Mouse (Mus musculus): ENCODE measurements around the gene Kmt5a. TPM values are rescaled to one million over a fixed set of nuclear protein-coding genes. Genes with fewer than 3 reads are reported as not detected.

The Kmt5a gene
- polyA plus RNA-seq (2012; rRNA removed) = 76.5 and 92.5 TPM in 2 replicates

- H3K4me1 ChIP-seq (replicated peaks; ENCODE audit: control insufficient read depth, insufficient read depth, low read length) = peaks cover 12% of the 10 kb centered on the region
- under 1% methylated on average over 34 of the region's 34 CpGs for WGBS
- H3K4me3 ChIP-seq (ENCODE audit: control insufficient read depth, insufficient read depth, low read length) = peak within 1 kb of the TSS; percentile 92
- peak; percentile 94 for DNase-seq
- H3K27ac ChIP-seq (ENCODE audit: control insufficient read depth, insufficient read depth, low read length) = peak within 1 kb of the TSS; percentile 39
- H3K36me3 ChIP-seq (ENCODE audit: control insufficient read depth, insufficient read depth, low read length) = no peaks in the 10 kb centered on the region
- no peaks in the 10 kb centered on the region for H3K27me3 ChIP-seq (ENCODE audit: control insufficient read depth, insufficient read depth, low read length)
- TF ChIP-seq POLR2A (IDR thresholded peaks at IDR 0.05; ENCODE audit: control insufficient read depth, extremely low read depth, insufficient read depth, low read length, poor library complexity) = no peak
- TF ChIP-seq CTCF (IDR thresholded peaks at IDR 0.05; ENCODE audit: borderline replicate concordance, control insufficient read depth, extremely low read depth, insufficient read depth, low read length, poor library complexity) = no peak
Observed at GRCm38 (mm10) chr5:124439447-124440093, at the start of gene Kmt5a. Kmt5a (plus strand) TSS chr5:124439930.

DNA sequence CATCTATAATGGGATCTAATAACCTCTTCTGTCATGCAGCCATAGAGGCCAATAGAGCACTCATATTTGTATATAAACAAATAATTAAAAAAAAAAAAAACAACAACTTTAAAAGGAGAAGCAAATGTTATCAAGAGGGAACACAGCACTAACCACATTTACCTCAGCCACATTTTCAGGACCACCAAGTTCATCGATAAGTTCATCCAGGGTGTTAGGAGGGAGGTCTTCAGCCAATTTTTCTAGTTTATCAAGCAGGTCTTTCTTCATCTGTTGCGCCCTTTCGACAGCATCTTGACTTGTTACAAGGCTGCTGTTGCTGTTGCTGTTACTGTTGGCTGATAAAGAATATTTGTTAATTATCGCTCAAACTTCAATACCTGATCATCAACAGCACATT is 47.3 kb upstream of the Kmt5a start:
- WGBS = 98% methylated on average over 4 of the region's 4 CpGs
- DNase-seq = no peak
- H3K4me3 ChIP-seq (ENCODE audit: control insufficient read depth, insufficient read depth, low read length) = no peak overlapping the region
- no peak overlapping the region for H3K27ac ChIP-seq (ENCODE audit: control insufficient read depth, insufficient read depth, low read length)
- H3K4me1 ChIP-seq (replicated peaks; ENCODE audit: control insufficient read depth, insufficient read depth, low read length) = no peaks in the 10 kb centered on the region
- no peaks in the 10 kb centered on the region for H3K27me3 ChIP-seq (ENCODE audit: control insufficient read depth, insufficient read depth, low read length)
- peaks cover 91% of the 10 kb centered on the region for H3K36me3 ChIP-seq (ENCODE audit: control insufficient read depth, insufficient read depth, low read length)
- TF ChIP-seq CTCF (IDR thresholded peaks at IDR 0.05; ENCODE audit: borderline replicate concordance, control insufficient read depth, extremely low read depth, insufficient read depth, low read length, poor library complexity) = no peak
- no peak for TF ChIP-seq POLR2A (IDR thresholded peaks at IDR 0.05; ENCODE audit: control insufficient read depth, extremely low read depth, insufficient read depth, low read length, poor library complexity)

DNA sequence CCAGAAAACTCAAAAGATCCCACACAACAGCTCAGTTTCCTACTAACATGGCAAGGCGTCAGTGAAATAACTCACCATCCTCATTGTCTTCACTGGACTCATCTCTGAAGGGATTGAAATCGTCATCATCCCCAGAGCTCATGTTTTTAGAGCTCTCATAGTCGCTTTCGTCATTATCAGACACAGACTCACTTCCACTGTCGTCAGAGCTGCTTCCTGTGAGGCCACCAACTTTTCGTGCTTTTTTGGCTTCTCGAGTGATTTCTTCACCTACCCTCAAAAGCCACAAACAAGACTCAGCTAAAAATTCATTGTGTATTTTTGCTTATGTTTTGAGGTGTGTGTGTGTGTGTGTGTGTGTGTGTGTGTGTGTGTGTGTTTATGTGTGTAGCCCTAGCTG is 46.0 kb upstream of the Kmt5a start:
- WGBS = 56% methylated on average over 7 of the region's 7 CpGs
- Histone ChIP-seq H3K4me1 (replicated peaks; ENCODE audit: control insufficient read depth, insufficient read depth, low read length) (no peaks in the 10 kb centered on the region), H3K27me3 (ENCODE audit: control insufficient read depth, insufficient read depth, low read length) (no peaks in the 10 kb centered on the region), H3K4me3 (ENCODE audit: control insufficient read depth, insufficient read depth, low read length) (no peak overlapping the region), H3K36me3 (ENCODE audit: control insufficient read depth, insufficient read depth, low read length) (peaks cover 86% of the 10 kb centered on the region), H3K27ac (ENCODE audit: control insufficient read depth, insufficient read depth, low read length) (no peak overlapping the region)
- DNase-seq = no peak
- TF ChIP-seq POLR2A (IDR thresholded peaks at IDR 0.05; ENCODE audit: control insufficient read depth, extremely low read depth, insufficient read depth, low read length, poor library complexity) (no peak), CTCF (IDR thresholded peaks at IDR 0.05; ENCODE audit: borderline replicate concordance, control insufficient read depth, extremely low read depth, insufficient read depth, low read length, poor library complexity) (no peak)

- Histone ChIP-seq H3K4me1 (replicated peaks; ENCODE audit: control insufficient read depth, insufficient read depth, low read length) (no peaks in the 10 kb centered on the region), H3K4me3 (ENCODE audit: control insufficient read depth, insufficient read depth, low read length) (no peak overlapping the region), H3K27ac (ENCODE audit: control insufficient read depth, insufficient read depth, low read length) (no peak overlapping the region), H3K36me3 (ENCODE audit: control insufficient read depth, insufficient read depth, low read length) (peaks cover 56% of the 10 kb centered on the region), H3K27me3 (ENCODE audit: control insufficient read depth, insufficient read depth, low read length) (no peaks in the 10 kb centered on the region)
- WGBS = 95% methylated on average over 3 of the region's 3 CpGs
- DNase-seq = no peak
- TF ChIP-seq CTCF (IDR thresholded peaks at IDR 0.05; ENCODE audit: borderline replicate concordance, control insufficient read depth, extremely low read depth, insufficient read depth, low read length, poor library complexity) (no peak), POLR2A (IDR thresholded peaks at IDR 0.05; ENCODE audit: control insufficient read depth, extremely low read depth, insufficient read depth, low read length, poor library complexity) (no peak)
Observed at GRCm38 (mm10) chr5:124410808-124411207, 28.9 kb upstream of the Kmt5a start.

DNA sequence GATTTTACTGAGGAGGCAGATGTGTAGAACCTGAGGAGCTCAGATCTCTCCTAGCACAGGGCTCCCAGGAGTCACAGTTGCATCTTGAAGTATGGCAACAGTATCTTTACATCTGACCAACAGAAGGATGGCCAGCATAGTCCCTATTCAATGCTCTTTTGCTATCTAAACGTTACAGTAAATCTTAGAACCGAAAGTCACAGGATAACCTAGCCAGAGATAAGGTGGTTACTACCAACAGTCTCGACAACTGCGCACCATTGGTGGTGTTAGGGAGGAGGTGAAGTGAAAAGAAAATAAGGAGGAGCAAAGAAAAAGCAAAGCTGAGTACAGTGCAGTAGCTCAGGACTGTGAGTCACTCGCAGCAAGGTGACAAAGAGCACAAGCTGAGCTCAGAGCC is 27.6 kb upstream of the Kmt5a start:
- H3K27me3 ChIP-seq (ENCODE audit: control insufficient read depth, insufficient read depth, low read length) = no peaks in the 10 kb centered on the region
- H3K4me1 ChIP-seq (replicated peaks; ENCODE audit: control insufficient read depth, insufficient read depth, low read length) = no peaks in the 10 kb centered on the region
- no peak overlapping the region for H3K27ac ChIP-seq (ENCODE audit: control insufficient read depth, insufficient read depth, low read length)
- no peak for TF ChIP-seq POLR2A (IDR thresholded peaks at IDR 0.05; ENCODE audit: control insufficient read depth, extremely low read depth, insufficient read depth, low read length, poor library complexity)
- no peak for DNase-seq
- H3K36me3 ChIP-seq (ENCODE audit: control insufficient read depth, insufficient read depth, low read length) = peaks cover 43% of the 10 kb centered on the region
- WGBS = 95% methylated on average over 5 of the region's 5 CpGs
- no peak overlapping the region for H3K4me3 ChIP-seq (ENCODE audit: control insufficient read depth, insufficient read depth, low read length)

GRCm38 (mm10) chr5:124418903-124419302 is 20.8 kb upstream of the Kmt5a start:
- no peak overlapping the region for H3K27ac ChIP-seq (ENCODE audit: control insufficient read depth, insufficient read depth, low read length)
- TF ChIP-seq POLR2A (IDR thresholded peaks at IDR 0.05; ENCODE audit: control insufficient read depth, extremely low read depth, insufficient read depth, low read length, poor library complexity) = no peak
- TF ChIP-seq CTCF (IDR thresholded peaks at IDR 0.05; ENCODE audit: borderline replicate concordance, control insufficient read depth, extremely low read depth, insufficient read depth, low read length, poor library complexity) = no peak
- H3K36me3 ChIP-seq (ENCODE audit: control insufficient read depth, insufficient read depth, low read length) = no peaks in the 10 kb centered on the region
- H3K27me3 ChIP-seq (ENCODE audit: control insufficient read depth, insufficient read depth, low read length) = no peaks in the 10 kb centered on the region
- no peak for DNase-seq
- WGBS = 96% methylated on average over 2 of the region's 2 CpGs
- H3K4me1 ChIP-seq (replicated peaks; ENCODE audit: control insufficient read depth, insufficient read depth, low read length) = no peaks in the 10 kb centered on the region
- H3K4me3 ChIP-seq (ENCODE audit: control insufficient read depth, insufficient read depth, low read length) = no peak overlapping the region

GRCm38 (mm10) chr5:124421786-124422185 is 17.9 kb upstream of the Kmt5a start:
- H3K27me3 ChIP-seq (ENCODE audit: control insufficient read depth, insufficient read depth, low read length) = no peaks in the 10 kb centered on the region
- H3K27ac ChIP-seq (ENCODE audit: control insufficient read depth, insufficient read depth, low read length) = no peak overlapping the region
- 95% methylated on average over 2 of the region's 2 CpGs for WGBS
- no peak for DNase-seq
- H3K36me3 ChIP-seq (ENCODE audit: control insufficient read depth, insufficient read depth, low read length) = no peaks in the 10 kb centered on the region
- H3K4me3 ChIP-seq (ENCODE audit: control insufficient read depth, insufficient read depth, low read length) = no peak overlapping the region
- TF ChIP-seq CTCF (IDR thresholded peaks at IDR 0.05; ENCODE audit: borderline replicate concordance, control insufficient read depth, extremely low read depth, insufficient read depth, low read length, poor library complexity) (no peak), POLR2A (IDR thresholded peaks at IDR 0.05; ENCODE audit: control insufficient read depth, extremely low read depth, insufficient read depth, low read length, poor library complexity) (no peak)
- no peaks in the 10 kb centered on the region for H3K4me1 ChIP-seq (replicated peaks; ENCODE audit: control insufficient read depth, insufficient read depth, low read length)
